Mouse (Mus musculus): ENCODE data around the gene Gm5460. TPM values are rescaled to one million over a fixed set of nuclear protein-coding genes. Genes with fewer than 3 reads are reported as not detected.

Gm5460 gene
- total RNA-seq, 4 experiments from 2014 or later: 0.13 to 0.58 (median 0.38) TPM; not detected in 1

DNA sequence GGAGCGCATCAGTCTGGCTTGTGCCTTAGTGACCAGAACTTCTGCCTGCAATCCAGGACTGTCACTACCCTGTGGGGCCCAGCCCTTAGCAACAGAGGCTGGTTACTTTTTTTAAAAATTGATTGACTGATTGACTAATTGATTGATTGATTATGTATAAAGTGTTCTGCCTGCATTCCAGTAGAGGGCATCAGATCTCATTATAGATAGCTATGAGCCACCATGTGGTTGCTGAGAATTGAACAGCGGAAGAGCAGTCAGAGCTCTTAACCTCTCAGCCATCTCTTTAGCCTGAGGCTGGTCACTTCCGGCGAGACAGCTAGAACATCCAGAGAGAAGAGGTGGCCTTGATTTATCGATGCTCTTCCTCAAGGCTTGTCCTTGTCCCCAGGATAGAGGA is 60.7 kb downstream of the Gm5460 start:
- DNase-seq: no peak

DNA sequence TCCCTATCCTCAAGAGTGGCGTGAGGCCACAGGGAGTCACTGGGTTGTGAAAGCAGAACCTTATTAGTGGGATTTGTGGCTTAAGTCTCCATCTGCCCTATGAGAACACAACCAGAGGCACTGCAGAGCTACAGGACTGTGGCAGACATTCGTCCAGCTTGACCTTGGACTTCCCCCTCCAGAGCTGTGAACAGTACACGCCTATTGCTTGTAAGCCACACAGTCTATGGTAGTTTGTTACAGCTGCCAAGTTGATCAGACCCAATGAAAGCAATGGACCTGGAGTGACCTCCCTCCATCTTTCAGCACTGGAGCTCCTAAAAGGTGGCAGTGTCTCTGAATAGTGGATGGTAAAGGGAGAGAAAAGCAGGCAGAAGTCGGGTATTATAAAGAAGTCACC is 61.7 kb downstream of the Gm5460 start:
- DNase-seq: no peak

- DNase-seq: peak; percentile 42
Observed at GRCm38 (mm10) chr14:34080321-34080997, 63.9 kb downstream of the Gm5460 start.

DNA sequence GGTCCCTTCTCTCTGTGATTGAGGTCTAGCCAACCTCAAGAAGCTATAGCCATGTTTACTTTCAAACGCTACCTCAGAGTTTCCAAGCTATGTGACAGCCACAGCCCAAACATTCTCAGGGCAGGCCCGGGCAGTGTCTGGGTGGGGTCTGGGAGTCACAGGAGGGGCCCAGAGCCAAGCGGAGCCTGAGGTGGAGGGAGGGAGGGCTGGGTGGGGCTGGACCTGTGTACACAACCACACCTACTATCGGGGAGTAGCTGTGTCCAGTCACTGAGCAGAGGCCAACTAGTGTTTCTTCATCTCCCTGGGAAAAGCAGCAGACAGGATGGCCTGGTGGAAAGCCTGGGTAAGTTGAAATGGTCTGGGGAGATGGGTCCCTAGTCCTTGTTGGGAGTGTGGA is 69.2 kb downstream of the Gm5460 start, which contains the start of gene Anxa8:
TSS of gene Anxa8 (plus strand) at position 251 of the 400 bp plus-strand sequence.
- DNase-seq: no peak

DNA sequence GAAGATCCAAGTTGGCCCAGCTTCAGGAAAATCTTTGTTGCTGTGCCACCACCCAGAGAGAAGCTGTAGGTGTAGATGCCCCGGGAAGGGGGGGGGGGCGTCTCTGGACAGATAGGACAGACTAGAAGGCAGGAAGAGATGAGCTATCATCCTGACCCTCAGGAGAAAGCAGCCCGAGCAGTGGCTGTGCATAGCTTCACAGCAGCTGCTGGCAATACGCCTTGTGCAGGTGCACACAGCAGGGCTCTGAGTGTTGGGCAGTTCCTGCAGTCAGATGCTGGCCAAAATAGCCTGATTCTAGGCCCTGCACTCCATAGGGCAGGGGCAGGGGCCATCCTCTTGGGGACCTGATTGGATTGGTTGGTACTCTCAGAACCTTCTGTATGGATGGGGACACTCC is 70.2 kb downstream of the Gm5460 start:
- DNase-seq: no peak

- no peak for DNase-seq
Observed at GRCm38 (mm10) chr14:34087856-34088398, 71.4 kb downstream of the Gm5460 start.

GRCm38 (mm10) chr14:34089796-34090195 is 73.2 kb downstream of the Gm5460 start:
- DNase-seq: no peak

GRCm38 (mm10) chr14:34091475-34091874 is 74.9 kb downstream of the Gm5460 start:
- DNase-seq: no peak

DNA sequence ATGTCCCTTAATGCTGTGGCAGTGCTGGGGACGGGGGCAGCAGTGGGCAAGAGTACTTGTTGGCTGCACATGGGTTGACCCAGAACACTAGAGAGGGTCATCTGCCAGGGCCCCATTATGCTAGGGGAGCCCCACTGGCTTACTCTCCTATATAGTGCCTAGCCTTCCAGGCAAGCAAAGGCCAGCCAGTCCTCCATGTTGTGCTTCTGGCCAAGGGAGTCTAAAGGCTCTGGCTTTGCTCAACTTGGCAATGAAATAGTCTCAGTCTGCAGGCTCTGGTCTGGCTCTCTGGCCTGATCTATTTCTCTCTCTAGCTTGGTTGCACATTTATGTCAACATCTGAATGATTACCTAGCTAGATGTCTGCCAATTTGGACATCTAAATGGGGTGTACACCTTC is 76.3 kb downstream of the Gm5460 start:
- no peak for DNase-seq

- DNase-seq: no peak
Observed at GRCm38 (mm10) chr14:34096161-34096560, 79.6 kb downstream of the Gm5460 start.

Other genes with a start within 250 kb of the Gm5460 start
- gene Gdf10, start 93.2 kb upstream of the Gm5460 start, total RNA-seq (2022): 10 to 100 TPM in 3 of 4 experiments, 1 to 10 TPM in 1; 9.9 to 18.5 (median 13.3) TPM
- not detected for gene Gdf2, start 75.7 kb upstream of the Gm5460 start, total RNA-seq (2022)
- gene Rbp3, start 62.8 kb upstream of the Gm5460 start, total RNA-seq (2022): not detected
- gene Zfp488, start 38.0 kb upstream of the Gm5460 start, total RNA-seq (2022): under 1 TPM in 3 of 4 experiments, not detected in 1; 0.07 to 0.22 (median 0.08) TPM
- not detected for gene Gm30083, start 1.6 kb upstream of the Gm5460 start, total RNA-seq (2022)
- gene Antxrl, start 35.9 kb downstream of the Gm5460 start, total RNA-seq (2022): not detected
- 1 to 10 TPM; 1.2 to 3.1 (median 2.0) TPM for gene Anxa8, start 69.2 kb downstream of the Gm5460 start, total RNA-seq (2022)
- not detected for gene A630023A22Rik, start 86.0 kb downstream of the Gm5460 start, total RNA-seq (2022)
- under 1 TPM in 1 of 4 experiments, not detected in 3; 0.07 TPM for gene Npy4r, start 135.7 kb downstream of the Gm5460 start, total RNA-seq (2022)
- 1 to 10 TPM; 3.6 to 7.1 (median 4.7) TPM for gene Gprin2, start 184.9 kb downstream of the Gm5460 start, total RNA-seq (2022)
- gene Syt15, start 202.8 kb downstream of the Gm5460 start, total RNA-seq (2022): under 1 TPM; 0.15 to 0.38 (median 0.30) TPM